Mouse (Mus musculus): ENCODE results near the gene Ifna5.
"Not testable (repeated sequence)": the region's sequence is repeated elsewhere in the genome, so short reads cannot be mapped to it uniquely, and the experiment has no call there.

- not testable (repeated sequence) for TF ChIP-seq CTCF (IDR thresholded peaks at IDR 0.05; ENCODE audit: control insufficient read depth, insufficient read depth, insufficient read length); MAX (IDR thresholded peaks at IDR 0.05); MYOD1 (IDR thresholded peaks at IDR 0.05; ENCODE audit: control insufficient read depth, insufficient read length, low read depth); USF1 (IDR thresholded peaks at IDR 0.05; ENCODE audit: low read depth); MYOG (IDR thresholded peaks at IDR 0.05; ENCODE audit: control insufficient read depth, extremely low read depth, insufficient read length); FOSL1 (IDR thresholded peaks at IDR 0.05; ENCODE audit: insufficient read depth, low read length, poor library complexity, severe bottlenecking)
These were observed 38.2 kb upstream of the Ifna5 start, which contains the start of gene Gm13279 for GRCm38 (mm10) chr4:88797097-88797496.
